Mouse (Mus musculus) spleen, adult 2 months (tissue): ENCODE measurements around the gene Crybg2. TPM values are rescaled to one million over a fixed set of nuclear protein-coding genes. Genes with fewer than 3 reads are reported as not detected.
A peak's percentile ranks its signal among the peaks of the same experiment; 100 is the strongest.

ENCODE experiments used
- DNase-seq, 2 experiments: peaks; one replicate each; pipeline versions ENCODE4 v3.0.0 to v3.0.0-alpha.2; 2012 to 2021; ENCODE audit warnings: low spot score in 2 of 2, low read depth in 1 of 2
- H3K27ac ChIP-seq: fragments of 200-500 bp; 2 replicates; pipeline ENCODE4 v1.5.1; 2012; ENCODE audit warnings: low read length, inconsistent platforms; ENCODE audit not compliant: insufficient read depth
- H3K27me3 ChIP-seq: fragments of 200-500 bp; 2 replicates; pipeline ENCODE4 v1.6.1; 2012; ENCODE audit warnings: mild to moderate bottlenecking, moderate library complexity, low read length, inconsistent platforms; ENCODE audit not compliant: control insufficient read depth, insufficient read depth
- H3K36me3 ChIP-seq: fragments of 200-500 bp; 2 replicates; pipeline ENCODE4 v1.6.1; 2012; ENCODE audit warnings: mild to moderate bottlenecking, low read length, inconsistent platforms; ENCODE audit not compliant: control insufficient read depth, insufficient read depth
- H3K4me1 ChIP-seq: fragments of 200-500 bp; 2 replicates; pipeline ENCODE4 v1.6.1; 2011; ENCODE audit warnings: inconsistent platforms; ENCODE audit not compliant: control insufficient read depth, insufficient read depth, insufficient read length
- H3K4me3 ChIP-seq: fragments of 200-500 bp; 2 replicates; pipeline ENCODE4 v1.5.1; 2011; ENCODE audit warnings: mild to moderate bottlenecking, inconsistent platforms; ENCODE audit not compliant: insufficient read depth, insufficient read length; ENCODE audit errors: extremely low read depth
- CTCF ChIP-seq: fragments of 200-500 bp; IDR thresholded peaks from 2 replicates; pipeline ENCODE4 v1.5.1; 2011; ENCODE audit warnings: mild to moderate bottlenecking, inconsistent platforms; ENCODE audit not compliant: insufficient read depth, insufficient read length, insufficient replicate concordance; ENCODE audit errors: extremely low read depth
- POLR2A ChIP-seq: fragments of 200-500 bp; IDR thresholded peaks from 2 replicates; pipeline ENCODE4 v1.6.1; 2011; ENCODE audit warnings: low read depth, low read length, inconsistent platforms
- WGBS: fragments of 180-500 bp; shearing (Covaris S2); methylation state at CpG from one replicate; pipeline ENCODE4 v1.1.7; 2018; 5-methylcytosine and 5-hydroxymethylcytosine counted together
- polyA plus RNA-seq: library from polyadenylated mRNA; depleted of rRNA; stranded (reverse); fragments of >200 nt; gene quantifications from 2 replicates; pipeline ENCODE4 v1.2.3, GENCODE M21; 2012

Gene Crybg2
- polyA plus RNA-seq, 1 experiment: 4.3 TPM

GRCm38 (mm10) chr4:134094004-134094564 is 33.5 kb downstream of the Crybg2 start:
- Histone ChIP-seq H3K27me3 (no peaks in the 10 kb centered on the region), H3K4me1 (peaks cover 31% of the 10 kb centered on the region; the same call in 1 of the 2 replicates), H3K4me3 (peak overlapping the region; percentile 80), H3K36me3 (peaks cover 10% of the 10 kb centered on the region), H3K27ac (peak overlapping the region; percentile 94)
- WGBS: 33% methylated on average over 7 of the region's 7 CpGs
- DNase-seq: no peak
- TF ChIP-seq CTCF: no peak
- no peak for TF ChIP-seq POLR2A

- peak; percentile 75 to 85 for DNase-seq
- 14% methylated on average over 3 of the region's 3 CpGs for WGBS
- Histone ChIP-seq H3K4me1 (peaks cover 38% of the 10 kb centered on the region; the same call in 1 of the 2 replicates), H3K36me3 (peaks cover 10% of the 10 kb centered on the region), H3K27me3 (no peaks in the 10 kb centered on the region), H3K27ac (peak within 1 kb of the TSS; percentile 94), H3K4me3 (peak within 1 kb of the TSS; percentile 80)
- TF ChIP-seq CTCF: no peak
- TF ChIP-seq POLR2A: peak; percentile 87
These were observed 34.4 kb downstream of the Crybg2 start, which contains the start of gene Cd52 for GRCm38 (mm10) chr4:134094923-134095547. Gene Cd52 (minus strand): TSS chr4:134095082.

DNA sequence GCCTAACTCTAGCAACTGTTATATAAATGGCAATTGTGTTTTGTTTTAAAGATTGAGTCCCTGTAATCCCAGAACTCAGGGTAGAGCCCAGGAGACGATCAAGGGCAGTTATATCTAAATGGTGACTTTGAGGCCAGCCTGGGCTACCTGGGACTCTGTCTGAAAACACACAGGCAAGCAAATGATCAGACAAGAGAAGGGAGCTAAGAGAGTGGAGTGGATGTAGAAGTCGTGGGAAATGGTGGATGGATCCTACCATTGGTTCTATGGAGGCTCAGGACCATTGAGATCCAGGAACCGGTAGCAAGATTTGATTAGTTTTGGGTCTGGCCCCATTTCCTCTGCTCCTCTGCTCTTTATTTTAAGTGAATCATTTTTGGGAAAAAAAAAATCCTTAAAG is 35.5 kb downstream of the Crybg2 start:
- no peak for TF ChIP-seq CTCF
- TF ChIP-seq POLR2A: no peak
- 74% methylated on average over 3 of the region's 3 CpGs for WGBS
- DNase-seq: no peak
- peak overlapping the region; percentile 98 for H3K27ac ChIP-seq
- no peaks in the 10 kb centered on the region for H3K27me3 ChIP-seq
- peaks cover 10% of the 10 kb centered on the region for H3K36me3 ChIP-seq
- peaks cover 44% of the 10 kb centered on the region; the same call in 1 of the 2 replicates for H3K4me1 ChIP-seq
- H3K4me3 ChIP-seq: no peak overlapping the region

GRCm38 (mm10) chr4:134097015-134097608 is 36.5 kb downstream of the Crybg2 start:
- WGBS: 4% methylated on average over 5 of the region's 5 CpGs
- H3K27ac ChIP-seq: peak overlapping the region; percentile 98
- DNase-seq: peak; percentile 78 to 94
- peaks cover 47% of the 10 kb centered on the region; the same call in 1 of the 2 replicates for H3K4me1 ChIP-seq
- peaks cover 10% of the 10 kb centered on the region for H3K36me3 ChIP-seq
- no peak overlapping the region for H3K4me3 ChIP-seq
- TF ChIP-seq CTCF: no peak
- TF ChIP-seq POLR2A: no peak; the same call in 1 of the 2 replicates
- H3K27me3 ChIP-seq: no peaks in the 10 kb centered on the region

GRCm38 (mm10) chr4:134098628-134099027 is 38.0 kb downstream of the Crybg2 start:
- Histone ChIP-seq H3K27ac (peak overlapping the region; percentile 98), H3K4me1 (peaks cover 43% of the 10 kb centered on the region; the same call in 1 of the 2 replicates), H3K36me3 (peaks cover 2% of the 10 kb centered on the region; the same call in 1 of the 2 replicates), H3K4me3 (0 out of 2 replicates have a peak overlapping the region, but pooled peaks have one; percentile 7), H3K27me3 (no peaks in the 10 kb centered on the region)
- TF ChIP-seq CTCF: no peak
- no peak for TF ChIP-seq POLR2A
- DNase-seq: peak; percentile 90 to 93
- 8% methylated on average over 8 of the region's 8 CpGs for WGBS

DNA sequence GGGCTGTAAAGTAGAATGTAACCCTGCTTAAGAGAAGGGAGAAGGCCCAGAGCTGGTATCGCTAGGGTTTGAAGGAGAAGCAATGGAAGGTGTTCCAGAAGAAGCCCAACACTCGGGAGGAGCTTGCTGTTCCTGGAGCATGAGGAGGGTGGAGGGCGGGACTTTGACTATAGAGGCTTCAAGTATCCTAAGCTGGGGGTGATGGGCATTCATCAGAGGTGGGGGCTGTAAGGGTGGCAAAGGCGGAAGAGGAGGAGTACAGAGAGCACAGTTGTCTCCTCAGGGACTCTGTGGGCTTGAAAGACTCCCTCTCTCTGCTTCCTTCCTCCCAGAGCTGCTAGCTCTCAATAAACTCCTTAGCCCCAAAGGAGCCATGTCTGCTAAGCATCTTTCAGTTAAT is 39.6 kb downstream of the Crybg2 start:
- DNase-seq: peak in 1 of 2 experiments; percentile 50
- Histone ChIP-seq H3K4me1 (peaks cover 43% of the 10 kb centered on the region; the same call in 1 of the 2 replicates), H3K36me3 (no peaks in the 10 kb centered on the region), H3K27ac (peak overlapping the region; percentile 98), H3K27me3 (no peaks in the 10 kb centered on the region), H3K4me3 (no peak overlapping the region)
- 49% methylated on average over 4 of the region's 4 CpGs for WGBS
- TF ChIP-seq CTCF: no peak
- no peak for TF ChIP-seq POLR2A
